Mouse (Mus musculus) testis, adult 2 months (tissue): Measurements from ENCODE around the gene Fads6. TPM values are rescaled to one million over a fixed set of nuclear protein-coding genes. Genes with fewer than 3 reads are reported as not detected.

Experiments
- H3K27ac ChIP-seq: fragments of 200-500 bp; 2 replicates; pipeline ENCODE4 v1.5.1; 2012; ENCODE audit warnings: low read depth, low read length; ENCODE audit not compliant: control insufficient read depth, insufficient read depth
- H3K27me3 ChIP-seq: fragments of 200-500 bp; 2 replicates; pipeline ENCODE4 v1.6.1; 2012; ENCODE audit warnings: mild to moderate bottlenecking, low read length, moderate library complexity; ENCODE audit not compliant: control insufficient read depth, insufficient read depth
- H3K36me3 ChIP-seq: fragments of 200-500 bp; 2 replicates; pipeline ENCODE4 v1.6.1; 2012; ENCODE audit warnings: mild to moderate bottlenecking, low read length; ENCODE audit not compliant: control insufficient read depth, insufficient read depth
- H3K4me1 ChIP-seq: fragments of 200-500 bp; 2 replicates; pipeline ENCODE4 v1.6.1; 2012; ENCODE audit warnings: low read length; ENCODE audit not compliant: control insufficient read depth, insufficient read depth
- H3K4me3 ChIP-seq: fragments of 200-500 bp; 2 replicates; pipeline ENCODE4 v1.5.1; 2012; ENCODE audit warnings: low read depth, mild to moderate bottlenecking, low read length, moderate library complexity, mixed read lengths; ENCODE audit not compliant: control insufficient read depth
- CTCF ChIP-seq: fragments of 200-500 bp; IDR thresholded peaks from 2 replicates; pipeline ENCODE4 v1.5.1; 2012; ENCODE audit warnings: low read depth, mild to moderate bottlenecking, inconsistent platforms, low read length, moderate library complexity; ENCODE audit not compliant: control insufficient read depth, insufficient read depth, insufficient replicate concordance
- POLR2A ChIP-seq: fragments of 200-500 bp; IDR thresholded peaks from 2 replicates; pipeline ENCODE4 v1.6.1; 2012; ENCODE audit warnings: low read depth, mild to moderate bottlenecking, inconsistent platforms, low read length, moderate library complexity; ENCODE audit not compliant: control insufficient read depth
- polyA plus RNA-seq: library from polyadenylated mRNA; depleted of rRNA; stranded (reverse); fragments of >200 nt; gene quantifications from 2 replicates; pipeline ENCODE4 v1.2.3, GENCODE M21; 2012

Fads6 gene
- polyA plus RNA-seq, 1 experiment = 6.4 TPM

DNA sequence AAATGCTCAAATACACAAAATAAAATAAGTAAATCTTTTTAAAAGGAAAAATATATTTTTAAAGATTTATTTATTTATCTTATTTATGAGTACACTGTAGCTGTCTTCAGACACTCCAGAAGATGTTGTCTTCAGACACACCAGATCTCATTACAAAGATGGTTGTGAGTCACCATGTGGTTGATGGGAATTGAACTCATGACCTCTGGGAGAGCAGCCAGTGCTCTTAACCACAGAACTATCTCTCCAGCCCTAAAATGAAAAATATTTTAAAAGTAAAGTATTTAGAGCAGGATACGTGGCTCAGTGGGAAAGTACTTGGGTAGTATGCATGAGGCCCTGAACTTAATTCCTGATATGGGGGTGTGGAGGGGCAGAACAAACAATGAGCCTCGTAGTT, 3.9 kb upstream of the Fads6 start:
- no peak for TF ChIP-seq CTCF
- TF ChIP-seq POLR2A = no peak
- Histone ChIP-seq H3K36me3 (no peaks in the 10 kb centered on the region), H3K27ac (no peak overlapping the region), H3K4me3 (no peak overlapping the region), H3K4me1 (peaks cover 11% of the 10 kb centered on the region; the same call in 1 of the 2 replicates), H3K27me3 (no peaks in the 10 kb centered on the region)

DNA sequence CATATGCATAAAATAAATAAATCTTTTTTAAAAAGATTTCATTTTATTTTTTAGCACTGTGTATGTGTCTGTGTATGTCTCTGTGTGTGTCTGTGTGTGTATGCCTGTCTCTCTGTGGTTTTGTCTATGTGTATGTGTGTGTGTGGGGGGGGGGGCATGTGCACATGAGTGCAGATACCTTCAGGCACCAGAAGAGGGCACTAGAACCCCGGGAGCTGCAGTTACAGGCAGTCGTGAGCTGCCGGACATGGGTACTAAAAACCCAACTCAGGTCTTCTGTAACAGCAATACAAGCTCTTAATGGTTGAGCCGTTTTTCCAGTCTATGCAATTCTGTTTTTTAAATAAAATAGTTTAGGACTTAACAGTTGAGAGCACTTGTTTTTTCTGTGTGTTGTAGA, 3.3 kb upstream of the Fads6 start:
- TF ChIP-seq POLR2A = no peak
- peak; percentile 42; the same call in 1 of the 2 replicates for TF ChIP-seq CTCF
- Histone ChIP-seq H3K36me3 (no peaks in the 10 kb centered on the region), H3K4me3 (no peak overlapping the region), H3K27ac (no peak overlapping the region), H3K4me1 (peaks cover 11% of the 10 kb centered on the region; the same call in 1 of the 2 replicates), H3K27me3 (no peaks in the 10 kb centered on the region)

DNA sequence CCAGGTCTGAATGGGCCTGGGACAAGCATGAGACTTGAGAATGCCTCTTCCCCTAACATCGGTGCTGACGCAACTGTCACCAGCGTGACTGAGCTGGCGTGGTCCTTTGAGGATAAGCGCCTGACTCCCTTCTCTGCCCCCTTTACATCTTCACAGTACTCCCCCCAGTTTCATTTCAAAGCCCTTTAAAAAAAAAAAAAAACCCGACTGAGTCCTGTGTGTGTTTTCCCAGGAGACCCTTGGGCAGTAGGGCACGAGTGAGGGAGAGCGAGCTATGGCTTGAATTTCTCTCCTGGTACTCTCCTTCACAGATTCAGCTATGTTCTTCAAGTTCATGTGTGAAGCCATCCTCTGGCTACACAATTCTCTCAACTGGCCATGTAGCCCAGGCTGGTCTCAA, 697 bp upstream of the Fads6 start:
- TF ChIP-seq CTCF (no peak), POLR2A (no peak)
- no peaks in the 10 kb centered on the region for H3K36me3 ChIP-seq
- H3K4me3 ChIP-seq = peak overlapping the region; percentile 17; the same call in 1 of the 2 replicates
- H3K27me3 ChIP-seq = no peaks in the 10 kb centered on the region
- H3K27ac ChIP-seq = no peak overlapping the region
- H3K4me1 ChIP-seq = peaks cover 13% of the 10 kb centered on the region

DNA sequence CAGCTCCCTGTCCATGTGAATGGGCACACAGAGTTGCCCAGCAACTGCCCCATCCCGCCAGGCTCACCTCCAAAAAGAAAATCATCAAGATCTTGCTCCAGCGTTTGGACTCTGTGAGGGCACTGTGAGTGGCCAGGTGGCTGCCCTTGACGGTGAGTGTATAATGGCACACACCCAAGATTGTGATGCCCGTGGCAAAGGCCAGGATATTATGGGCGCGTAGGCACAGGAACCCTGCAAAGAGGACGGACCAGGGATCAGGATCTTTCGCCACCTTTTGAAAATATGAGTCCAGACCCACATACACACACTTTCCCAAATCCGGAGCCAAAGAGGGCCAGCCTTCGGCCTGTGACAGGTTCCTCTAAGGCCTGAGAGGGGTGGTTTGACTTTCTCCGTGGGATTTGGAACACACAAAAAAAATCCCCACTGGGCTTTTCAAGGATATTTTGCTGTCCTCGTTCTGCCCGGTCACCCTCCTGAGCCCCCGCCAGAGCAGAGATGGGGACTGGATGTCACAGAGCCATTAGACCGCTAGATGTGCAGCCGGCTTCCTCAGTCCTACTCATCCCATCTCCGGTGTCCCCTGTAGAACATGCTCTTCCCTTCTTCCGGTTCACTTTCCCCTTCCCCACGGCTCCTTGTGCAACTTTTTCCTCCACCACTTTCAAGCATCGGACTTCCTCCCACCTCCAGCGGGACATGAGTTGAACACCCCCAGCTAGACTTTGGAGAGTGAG, 822 bp downstream of the Fads6 start:
- Histone ChIP-seq H3K4me3 (peak overlapping the region; percentile 76), H3K4me1 (peaks cover 17% of the 10 kb centered on the region), H3K27ac (peak overlapping the region; percentile 7; the same call in 1 of the 2 replicates), H3K36me3 (no peaks in the 10 kb centered on the region), H3K27me3 (no peaks in the 10 kb centered on the region)
- no peak for TF ChIP-seq POLR2A
- no peak for TF ChIP-seq CTCF

DNA sequence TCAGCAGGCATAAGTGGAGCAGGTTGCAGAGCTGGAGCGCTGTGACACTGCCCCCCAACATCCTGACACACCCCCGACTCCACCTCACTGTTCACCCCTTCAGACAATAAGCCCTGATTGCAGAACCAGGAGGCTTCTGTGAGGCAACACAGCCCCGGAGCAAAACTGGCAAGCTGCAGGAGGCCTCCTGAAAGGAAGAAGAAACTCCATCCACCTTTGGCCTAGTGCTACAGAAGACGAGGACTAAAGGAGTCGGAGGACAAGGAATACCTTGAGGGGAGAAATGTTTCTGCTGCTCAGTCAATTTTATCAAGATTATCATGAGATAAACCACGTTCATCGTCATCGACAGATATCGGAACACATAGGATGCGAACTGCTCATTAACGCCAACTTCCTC, 1.5 kb downstream of the Fads6 start:
- H3K4me3 ChIP-seq = peak overlapping the region; percentile 76; the same call in 1 of the 2 replicates
- peaks cover 17% of the 10 kb centered on the region for H3K4me1 ChIP-seq
- H3K27ac ChIP-seq = no peak overlapping the region
- no peaks in the 10 kb centered on the region for H3K36me3 ChIP-seq
- TF ChIP-seq POLR2A (no peak), CTCF (no peak)
- H3K27me3 ChIP-seq = no peaks in the 10 kb centered on the region

DNA sequence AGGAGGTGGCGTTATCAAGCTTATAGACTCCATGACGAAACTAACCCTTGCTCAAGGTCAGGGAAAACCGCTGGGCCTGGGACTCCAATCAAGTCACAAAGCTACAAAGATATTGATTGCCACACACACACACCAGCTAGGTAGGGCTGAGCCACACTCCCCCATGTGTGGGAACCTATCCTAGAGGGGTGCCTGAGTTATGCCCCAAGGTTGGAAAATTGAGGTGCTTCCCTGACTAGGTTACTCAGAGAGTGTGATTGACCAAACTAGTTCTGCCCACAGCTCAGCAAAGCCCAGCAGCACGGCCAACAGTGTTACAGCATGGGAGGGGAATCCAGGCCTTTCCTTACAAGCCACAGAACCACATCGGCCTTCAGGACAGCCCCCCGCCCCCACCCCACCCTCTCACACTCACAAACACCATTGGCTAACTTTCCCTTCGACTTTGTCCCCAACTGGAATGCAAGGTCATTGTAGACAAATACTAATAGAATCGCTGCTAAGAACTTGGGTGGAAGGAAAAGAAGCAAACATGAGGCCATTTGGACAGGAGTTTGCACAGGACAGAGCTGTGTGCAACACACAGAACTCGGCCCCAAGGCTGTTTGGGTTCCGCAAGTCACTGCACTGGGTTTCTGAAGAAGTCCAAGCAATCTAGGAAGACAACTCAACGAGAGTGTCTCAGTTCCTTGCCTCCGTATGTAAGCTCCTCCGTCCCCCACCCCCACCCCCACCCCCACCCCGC, 4.7 kb downstream of the Fads6 start:
- peak overlapping the region; percentile 84 for H3K27ac ChIP-seq
- no peak overlapping the region for H3K4me3 ChIP-seq

DNA sequence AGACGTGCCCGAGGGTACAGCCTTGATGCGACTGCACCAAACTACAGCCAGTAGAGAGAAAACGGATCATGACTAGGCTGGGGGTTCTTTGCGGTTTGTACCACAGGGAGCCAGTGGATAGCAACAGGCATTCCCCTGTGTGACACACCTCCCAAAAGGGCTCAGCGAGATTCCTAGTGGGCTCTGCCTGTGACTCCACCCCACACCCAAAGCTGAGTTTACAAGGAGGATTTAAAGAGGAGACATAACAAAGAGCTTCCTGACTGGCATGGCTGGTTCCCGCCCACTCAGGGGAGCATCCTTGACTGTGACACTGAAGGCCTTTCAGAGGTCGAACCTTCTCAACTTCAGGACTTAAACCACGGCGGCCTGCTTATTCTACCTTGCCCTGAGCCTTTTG, 6.0 kb downstream of the Fads6 start:
- Histone ChIP-seq H3K27me3 (no peaks in the 10 kb centered on the region), H3K4me3 (no peak overlapping the region), H3K36me3 (no peaks in the 10 kb centered on the region), H3K27ac (no peak overlapping the region), H3K4me1 (peaks cover 9% of the 10 kb centered on the region)
- no peak for TF ChIP-seq POLR2A
- no peak for TF ChIP-seq CTCF

More for the DNA sequence above, 4.7 kb downstream of the Fads6 start:
- no peaks in the 10 kb centered on the region for H3K27me3 ChIP-seq
- H3K4me1 ChIP-seq = peaks cover 18% of the 10 kb centered on the region
- H3K36me3 ChIP-seq = no peaks in the 10 kb centered on the region
- no peak for TF ChIP-seq CTCF
- TF ChIP-seq POLR2A = no peak

DNA sequence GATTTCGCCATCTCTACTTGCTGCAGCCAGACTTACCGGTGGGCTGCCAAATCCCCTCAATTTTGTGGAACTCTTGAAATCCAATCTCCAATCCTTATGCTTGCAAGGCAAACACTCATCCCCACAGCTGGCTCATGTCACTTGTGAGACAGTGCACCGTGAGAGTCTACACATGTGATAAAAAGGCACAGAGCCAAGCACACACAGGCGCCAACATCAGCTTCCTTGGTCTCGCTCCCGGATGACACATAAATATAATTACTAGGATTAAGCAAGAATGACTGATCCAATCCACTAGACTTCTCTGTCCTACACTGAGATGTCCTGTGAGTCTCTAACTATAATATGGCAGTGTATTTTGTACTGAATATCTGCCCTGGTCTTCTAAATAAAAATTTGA, 6.5 kb downstream of the Fads6 start:
- H3K27me3 ChIP-seq = no peaks in the 10 kb centered on the region
- no peaks in the 10 kb centered on the region for H3K36me3 ChIP-seq
- H3K4me3 ChIP-seq = no peak overlapping the region
- TF ChIP-seq POLR2A (no peak), CTCF (no peak)
- no peak overlapping the region for H3K27ac ChIP-seq
- H3K4me1 ChIP-seq = peaks cover 9% of the 10 kb centered on the region
